Mouse (Mus musculus): ENCODE results near the gene Tmem170.

The Tmem170 gene

DNA sequence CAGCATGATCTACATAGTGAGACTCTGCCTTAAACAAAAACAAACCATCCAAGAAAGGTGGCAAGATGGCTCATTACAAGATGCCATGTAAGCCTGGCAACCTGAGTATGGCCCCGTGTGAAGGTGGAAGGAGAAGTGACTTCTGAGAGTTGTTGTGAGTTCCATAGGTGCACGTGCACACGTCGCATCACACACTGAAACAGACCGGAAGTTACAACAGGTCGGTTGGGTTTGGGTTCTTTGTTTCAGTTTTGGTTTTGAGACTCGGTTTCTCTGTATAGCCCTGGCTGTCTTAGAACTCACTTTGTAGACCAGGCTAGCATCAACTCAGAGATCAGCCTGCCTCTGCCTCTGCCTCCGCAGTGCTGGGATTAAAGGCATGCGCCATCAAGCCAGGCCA, 62.7 kb downstream of the Tmem170 start:
- DNase-seq (ENCODE audit: low read depth), result no peak
